Mouse (Mus musculus) neural tube, embryonic 13.5 days (tissue): ENCODE results near the gene Rpl3. TPM values are rescaled to one million over a fixed set of nuclear protein-coding genes. Genes with fewer than 3 reads are reported as not detected.

Experiments used
- ATAC-seq: fragments of 200-750 bp; cut with Nextera tagmentation; 2 replicates; pipeline ENCODE4 v1.8.0; 2017; ENCODE audit warnings: low read depth, mild to moderate bottlenecking, moderate TSS enrichment, moderate library complexity
- H3K27ac ChIP-seq: fragments of 300-500 bp; sonication (generic); replicated peaks from 2 replicates; pipeline ENCODE4 v1.5.1; 2015; ENCODE audit warnings: moderate library complexity, mild to moderate bottlenecking, inconsistent platforms
- H3K27me3 ChIP-seq: fragments of 300-500 bp; sonication (generic); 2 replicates; pipeline ENCODE4 v1.6.1; 2015; ENCODE audit warnings: mild to moderate bottlenecking, inconsistent platforms
- H3K36me3 ChIP-seq: fragments of 300-500 bp; sonication (generic); 2 replicates; pipeline ENCODE4 v1.6.1; 2015; ENCODE audit warnings: mild to moderate bottlenecking, inconsistent platforms
- H3K4me1 ChIP-seq: fragments of 300-500 bp; sonication (generic); replicated peaks from 2 replicates; pipeline ENCODE4 v1.6.1; 2015; ENCODE audit warnings: inconsistent platforms
- H3K4me2 ChIP-seq: fragments of 300-500 bp; sonication (generic); 2 replicates; pipeline ENCODE4 v1.6.1; 2015; ENCODE audit warnings: inconsistent platforms, mild to moderate bottlenecking, moderate library complexity
- H3K4me3 ChIP-seq: fragments of 300-500 bp; sonication (generic); 2 replicates; pipeline ENCODE4 v1.5.1; 2015; ENCODE audit warnings: mild to moderate bottlenecking, inconsistent platforms
- H3K9ac ChIP-seq: fragments of 300-500 bp; sonication (generic); 2 replicates; pipeline ENCODE4 v1.6.1; 2015; ENCODE audit warnings: moderate library complexity, mild to moderate bottlenecking, inconsistent platforms
- H3K9me3 ChIP-seq: fragments of 300-500 bp; sonication (generic); 2 replicates; pipeline ENCODE4 v1.6.1; 2016; ENCODE audit warnings: inconsistent platforms
- WGBS: fragments of 180-500 bp; shearing (Covaris S2); methylation state at CpG from one replicate; pipeline ENCODE4 v1.1.7; 2015; 5-methylcytosine and 5-hydroxymethylcytosine counted together
- polyA plus RNA-seq: library from polyadenylated mRNA; unstranded; fragments of >200 nt; fragmentation: Nextera tagmentation; extraction: Ambion mirVana; gene quantifications from 2 replicates; pipeline ENCODE4 v1.2.1, GENCODE M21; 2015

Rpl3 gene
- polyA plus RNA-seq, 1 experiment from 2014 or later: 620 TPM

DNA sequence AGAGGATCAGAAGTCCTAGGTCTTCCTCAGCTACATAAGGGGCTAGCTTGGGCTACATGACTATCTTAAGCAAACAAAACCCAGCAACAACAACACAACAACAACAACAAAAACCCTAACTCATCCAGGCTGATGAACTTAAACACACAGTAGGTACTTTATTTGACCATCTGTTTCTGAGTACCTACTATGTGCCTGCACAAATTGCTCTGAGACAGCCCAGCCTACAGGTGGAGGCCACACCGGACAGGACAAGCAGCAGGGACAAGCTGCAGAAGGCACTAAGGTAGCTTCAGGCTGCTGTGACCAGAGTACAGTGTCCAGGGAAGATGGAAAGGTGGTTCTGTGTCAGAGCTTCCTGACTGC lies 18.4 kb downstream of the Rpl3 start:
- Histone ChIP-seq H3K4me3 (no peak overlapping the region), H3K27ac (no peak overlapping the region), H3K36me3 (peaks cover 14% of the 10 kb centered on the region), H3K9ac (no peak overlapping the region), H3K4me2 (no peak overlapping the region), H3K4me1 (no peaks in the 10 kb centered on the region; the same call in 1 of the 2 replicates), H3K27me3 (no peaks in the 10 kb centered on the region), H3K9me3 (no peaks in the 10 kb centered on the region)
- no peak for ATAC-seq
- WGBS: 98% methylated on average over 1 of the region's 1 CpGs

DNA sequence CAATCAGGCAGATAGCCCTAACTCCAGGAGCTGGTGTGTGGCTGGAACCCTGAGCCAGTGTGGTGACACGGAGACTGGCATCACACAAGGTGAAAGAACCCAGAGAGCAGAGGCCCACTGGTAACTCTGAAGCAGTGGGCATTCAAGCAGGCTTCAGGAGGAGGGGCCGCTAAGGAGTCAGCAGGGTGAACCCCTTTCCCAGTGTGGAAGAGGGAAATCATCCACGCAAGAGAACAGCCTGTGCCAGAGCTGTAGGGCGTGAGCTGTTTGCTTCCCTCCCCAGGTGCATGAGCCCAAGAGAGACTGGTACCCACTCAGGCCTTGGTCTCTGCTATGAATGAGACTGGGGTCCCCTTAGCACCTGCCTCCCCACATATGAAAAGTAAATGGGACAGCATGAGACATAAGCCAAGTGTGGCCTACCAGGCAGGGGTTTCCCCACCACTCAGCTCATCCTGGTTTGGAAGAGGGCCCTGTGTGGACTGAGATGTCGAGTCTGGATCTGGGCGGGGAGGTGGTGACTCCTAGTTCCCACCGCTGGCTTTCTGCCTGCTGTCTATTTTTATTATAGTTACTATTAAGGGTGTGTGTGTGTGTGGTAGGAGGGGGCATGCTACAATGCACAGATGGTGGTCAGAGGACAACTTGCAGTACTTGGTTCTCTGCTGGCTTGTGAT lies 19.0 kb downstream of the Rpl3 start:
- Histone ChIP-seq H3K4me2 (no peak overlapping the region), H3K9ac (no peak overlapping the region), H3K27ac (no peak overlapping the region), H3K36me3 (peaks cover 9% of the 10 kb centered on the region), H3K4me3 (no peak overlapping the region), H3K27me3 (no peaks in the 10 kb centered on the region), H3K9me3 (no peaks in the 10 kb centered on the region), H3K4me1 (no peaks in the 10 kb centered on the region; the same call in 1 of the 2 replicates)
- no peak for ATAC-seq
- WGBS: 80% methylated on average over 7 of the region's 7 CpGs

DNA sequence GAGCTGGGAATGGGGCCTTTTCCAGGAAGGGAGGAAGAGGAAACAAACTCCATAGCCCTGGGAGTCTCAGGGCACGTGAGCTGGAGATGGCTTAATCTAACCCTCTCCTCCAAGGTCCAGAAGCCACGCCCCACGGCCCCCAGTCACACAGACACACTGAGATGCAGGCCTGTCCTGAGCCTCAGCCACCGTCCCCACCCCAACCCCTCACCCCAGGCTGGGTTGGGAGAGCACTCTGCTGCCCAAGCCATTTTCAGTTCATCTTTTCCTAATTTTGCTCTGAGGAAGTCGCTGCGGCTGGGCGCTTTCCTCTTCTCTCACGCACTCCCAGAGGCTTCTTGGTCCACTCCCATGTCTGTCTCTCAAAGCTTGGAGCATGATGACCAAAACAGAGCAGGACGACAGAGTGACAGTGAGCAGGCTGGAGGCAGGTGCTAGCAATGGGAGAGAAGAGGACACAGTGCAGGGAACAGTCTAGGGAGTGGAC lies 19.7 kb downstream of the Rpl3 start:
- 47% methylated on average over 9 of the region's 9 CpGs for WGBS

DNA sequence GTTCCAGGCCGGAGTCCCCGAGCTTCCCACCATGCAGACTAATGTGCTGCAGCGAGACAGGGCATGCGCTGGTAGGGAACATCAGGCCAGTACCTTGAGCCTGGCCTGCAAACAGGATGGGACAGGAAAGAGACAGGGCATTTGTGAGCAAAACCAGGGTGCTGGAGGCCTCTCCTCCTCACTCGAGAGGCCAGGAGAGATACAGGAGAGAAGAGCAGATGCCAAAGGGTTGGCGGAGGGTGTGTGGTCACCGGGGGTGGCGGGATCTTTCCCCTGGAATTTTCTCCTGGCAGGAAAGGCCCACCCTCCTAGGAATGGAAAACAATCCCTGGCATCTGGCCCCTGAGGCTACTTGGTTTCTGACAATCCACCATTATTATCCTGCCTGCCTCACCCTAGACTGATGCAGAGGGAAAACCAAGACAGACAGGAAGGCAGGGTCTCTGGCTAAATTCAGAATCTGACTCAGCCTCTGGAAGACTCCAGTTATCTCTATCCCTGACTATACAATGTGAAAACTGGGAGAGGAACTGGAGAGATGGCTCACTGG lies 21.5 kb downstream of the Rpl3 start:
- no peak overlapping the region for H3K4me3 ChIP-seq
- ATAC-seq: no peak
- peaks cover 3% of the 10 kb centered on the region; the same call in 1 of the 2 replicates for H3K4me1 ChIP-seq
- no peaks in the 10 kb centered on the region for H3K9me3 ChIP-seq
- H3K4me2 ChIP-seq: no peak overlapping the region
- no peaks in the 10 kb centered on the region for H3K36me3 ChIP-seq
- no peak overlapping the region for H3K27ac ChIP-seq
- H3K27me3 ChIP-seq: no peaks in the 10 kb centered on the region
- 65% methylated on average over 8 of the region's 8 CpGs for WGBS
- H3K9ac ChIP-seq: no peak overlapping the region

More for the DNA sequence above, 19.7 kb downstream of the Rpl3 start:
- Histone ChIP-seq H3K27ac (no peak overlapping the region), H3K27me3 (no peaks in the 10 kb centered on the region), H3K4me2 (no peak overlapping the region), H3K4me3 (no peak overlapping the region), H3K4me1 (peaks cover 3% of the 10 kb centered on the region; the same call in 1 of the 2 replicates), H3K9me3 (no peaks in the 10 kb centered on the region), H3K36me3 (peaks cover 2% of the 10 kb centered on the region), H3K9ac (no peak overlapping the region)
- ATAC-seq: no peak

DNA sequence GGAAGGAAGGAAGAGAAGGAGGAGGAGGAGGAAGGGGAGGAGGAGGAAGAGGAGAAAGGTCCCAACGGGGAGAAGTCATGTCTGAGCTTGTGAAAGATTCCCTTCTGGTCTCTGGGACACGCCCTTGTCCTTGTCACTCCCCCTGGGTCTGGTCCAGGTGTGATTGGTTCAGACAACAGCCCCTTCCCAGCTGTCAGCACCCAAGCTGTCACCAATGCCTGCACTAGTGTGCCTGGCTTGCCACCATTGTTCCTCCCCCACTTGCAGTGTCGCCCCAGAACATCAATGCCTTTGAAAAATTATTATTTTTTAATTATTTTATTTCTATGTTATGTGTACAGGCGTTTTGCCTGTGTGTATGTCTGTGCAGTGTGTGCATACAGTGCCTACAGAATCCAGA lies 22.5 kb downstream of the Rpl3 start:
- ATAC-seq: no peak
- no peak overlapping the region for H3K9ac ChIP-seq
- no peak overlapping the region for H3K4me3 ChIP-seq
- H3K4me2 ChIP-seq: no peak overlapping the region
- no peaks in the 10 kb centered on the region for H3K36me3 ChIP-seq
- no peaks in the 10 kb centered on the region for H3K9me3 ChIP-seq
- H3K27me3 ChIP-seq: no peaks in the 10 kb centered on the region
- H3K4me1 ChIP-seq: peaks cover 3% of the 10 kb centered on the region; the same call in 1 of the 2 replicates
- WGBS: 67% methylated on average over 4 of the region's 4 CpGs
- H3K27ac ChIP-seq: no peak overlapping the region

DNA sequence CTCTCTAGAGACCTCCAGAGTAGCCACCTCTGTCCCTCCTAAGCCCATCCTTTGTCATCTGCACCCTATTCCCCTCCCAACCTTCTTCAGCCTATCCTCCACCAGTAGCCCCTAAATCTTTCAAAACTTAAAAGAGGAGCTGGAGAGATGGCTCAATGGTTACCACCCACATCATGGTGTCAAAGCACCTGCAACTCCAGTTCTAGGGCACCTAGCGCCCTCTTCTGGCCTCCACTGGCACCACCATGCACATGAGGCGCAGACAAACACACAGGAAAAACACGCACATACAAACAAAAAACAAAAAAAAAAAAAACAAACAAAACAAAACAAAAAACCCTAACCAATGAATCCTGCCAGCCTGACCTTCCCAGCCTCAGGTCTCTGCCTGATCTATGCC lies 25.1 kb downstream of the Rpl3 start:
- Histone ChIP-seq H3K9me3 (no peaks in the 10 kb centered on the region), H3K36me3 (no peaks in the 10 kb centered on the region), H3K4me1 (peaks cover 8% of the 10 kb centered on the region; the same call in 1 of the 2 replicates), H3K4me3 (no peak overlapping the region), H3K4me2 (no peak overlapping the region), H3K27me3 (peaks cover 3% of the 10 kb centered on the region; the same call in 1 of the 2 replicates), H3K9ac (no peak overlapping the region), H3K27ac (no peak overlapping the region)
- WGBS: 59% methylated on average over 3 of the region's 3 CpGs
- no peak for ATAC-seq

DNA sequence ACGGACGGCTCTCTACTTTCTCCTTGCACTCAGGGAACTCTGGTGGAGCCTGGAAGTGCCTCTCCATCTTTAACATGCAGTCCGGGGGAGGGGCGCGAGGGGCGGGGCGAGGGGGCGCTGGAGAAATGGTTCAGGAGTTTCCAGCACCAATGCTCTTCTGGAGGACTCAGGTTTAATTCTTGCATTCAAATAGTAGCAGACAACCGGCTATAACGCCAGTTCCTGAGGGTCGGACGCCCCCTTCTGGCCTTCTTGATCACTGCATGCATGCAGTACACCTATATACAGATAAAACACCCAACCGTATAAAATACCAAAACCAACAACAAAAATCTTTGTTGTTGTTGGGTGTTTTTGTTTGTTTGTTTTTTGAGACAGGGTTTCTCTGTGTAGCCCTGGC lies 26.3 kb downstream of the Rpl3 start:
- no peak overlapping the region for H3K27ac ChIP-seq
- H3K9ac ChIP-seq: no peak overlapping the region
- H3K4me3 ChIP-seq: no peak overlapping the region
- peaks cover 3% of the 10 kb centered on the region; the same call in 1 of the 2 replicates for H3K27me3 ChIP-seq
- H3K9me3 ChIP-seq: no peaks in the 10 kb centered on the region
- peaks cover 8% of the 10 kb centered on the region; the same call in 1 of the 2 replicates for H3K4me1 ChIP-seq
- H3K36me3 ChIP-seq: no peaks in the 10 kb centered on the region
- no peak for ATAC-seq
- H3K4me2 ChIP-seq: no peak overlapping the region
- WGBS: 16% methylated on average over 13 of the region's 13 CpGs

DNA sequence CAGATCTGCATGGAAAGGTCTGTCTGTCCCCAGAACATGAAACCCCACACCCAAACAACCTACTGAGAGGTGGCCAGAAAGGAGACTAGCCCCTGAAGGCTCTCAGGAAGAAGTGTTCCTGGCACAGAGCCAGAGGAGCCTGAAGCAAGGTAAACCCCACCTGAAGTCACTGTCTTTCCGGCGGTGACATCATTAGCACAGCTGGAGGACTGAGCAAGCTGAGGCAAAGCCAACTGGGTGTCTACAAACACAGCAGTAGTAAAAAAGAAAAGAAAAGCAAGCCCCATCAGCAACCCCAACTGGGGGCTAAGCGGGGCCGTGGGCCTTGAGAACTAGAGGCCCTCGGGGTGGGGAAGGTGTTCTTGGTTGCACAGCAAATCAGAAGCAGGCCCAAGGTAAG lies 26.7 kb downstream of the Rpl3 start:
- ATAC-seq: no peak
- Histone ChIP-seq H3K9me3 (no peaks in the 10 kb centered on the region), H3K4me1 (0 out of 2 replicates have a peak, but pooled peaks cover 8% of the 10 kb centered on the region), H3K9ac (no peak overlapping the region), H3K36me3 (no peaks in the 10 kb centered on the region), H3K4me3 (no peak overlapping the region), H3K4me2 (no peak overlapping the region), H3K27ac (no peak overlapping the region), H3K27me3 (peaks cover 3% of the 10 kb centered on the region; the same call in 1 of the 2 replicates)
- WGBS: 70% methylated on average over 5 of the region's 5 CpGs

DNA sequence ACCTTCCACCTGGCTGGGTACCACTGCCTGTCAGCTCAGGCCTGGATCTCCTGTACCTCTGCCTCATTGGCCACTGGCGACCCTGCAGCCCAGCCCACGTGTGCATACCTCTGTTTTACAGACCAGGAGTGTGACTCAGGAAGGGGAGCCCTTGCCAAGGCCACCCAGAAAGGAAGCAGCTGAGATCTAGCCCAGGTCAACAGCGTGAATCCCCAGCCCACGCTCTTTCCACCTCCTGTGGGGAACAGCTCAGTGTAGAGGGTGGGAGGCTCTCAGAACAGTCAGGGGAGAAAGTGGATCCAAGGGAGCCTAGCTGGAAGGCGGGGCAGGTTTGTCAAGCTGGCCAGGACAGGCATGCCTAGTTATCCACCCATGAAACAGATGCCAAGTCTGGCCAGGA lies 28.8 kb downstream of the Rpl3 start:
- Histone ChIP-seq H3K4me3 (no peak overlapping the region), H3K4me1 (0 out of 2 replicates have a peak, but pooled peaks cover 8% of the 10 kb centered on the region), H3K4me2 (no peak overlapping the region), H3K9me3 (no peaks in the 10 kb centered on the region), H3K9ac (no peak overlapping the region), H3K27me3 (peaks cover 3% of the 10 kb centered on the region; the same call in 1 of the 2 replicates), H3K27ac (no peak overlapping the region), H3K36me3 (no peaks in the 10 kb centered on the region)
- 42% methylated on average over 5 of the region's 5 CpGs for WGBS
- ATAC-seq: no peak

DNA sequence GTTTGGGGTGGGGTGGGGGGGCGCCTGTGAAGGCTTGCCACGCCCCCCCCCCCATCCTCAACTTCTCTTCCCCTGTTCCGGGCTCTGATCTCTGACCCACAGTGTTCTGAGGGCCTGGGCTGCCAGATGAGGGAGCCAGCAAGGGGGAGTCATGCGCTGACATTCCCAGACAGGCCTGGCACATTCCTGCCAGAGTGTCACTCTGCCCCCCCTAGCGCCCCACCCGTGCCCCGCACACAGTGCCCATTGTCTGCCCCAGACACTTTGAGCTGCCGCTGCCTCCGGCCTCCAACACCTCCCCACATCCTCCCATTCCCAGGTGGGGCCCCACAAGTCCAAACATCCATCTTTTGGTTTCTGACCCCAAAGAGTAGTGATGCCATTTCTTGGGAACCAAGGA lies 29.3 kb downstream of the Rpl3 start:
- 79% methylated on average over 6 of the region's 9 CpGs for WGBS
- 0 out of 2 replicates have a peak, but pooled peaks cover 7% of the 10 kb centered on the region for H3K4me1 ChIP-seq
- H3K27me3 ChIP-seq: peaks cover 3% of the 10 kb centered on the region; the same call in 1 of the 2 replicates
- no peak overlapping the region for H3K4me3 ChIP-seq
- no peak overlapping the region for H3K9ac ChIP-seq
- no peak overlapping the region for H3K27ac ChIP-seq
- no peak overlapping the region for H3K4me2 ChIP-seq
- H3K36me3 ChIP-seq: no peaks in the 10 kb centered on the region
- ATAC-seq: no peak
- no peaks in the 10 kb centered on the region for H3K9me3 ChIP-seq

DNA sequence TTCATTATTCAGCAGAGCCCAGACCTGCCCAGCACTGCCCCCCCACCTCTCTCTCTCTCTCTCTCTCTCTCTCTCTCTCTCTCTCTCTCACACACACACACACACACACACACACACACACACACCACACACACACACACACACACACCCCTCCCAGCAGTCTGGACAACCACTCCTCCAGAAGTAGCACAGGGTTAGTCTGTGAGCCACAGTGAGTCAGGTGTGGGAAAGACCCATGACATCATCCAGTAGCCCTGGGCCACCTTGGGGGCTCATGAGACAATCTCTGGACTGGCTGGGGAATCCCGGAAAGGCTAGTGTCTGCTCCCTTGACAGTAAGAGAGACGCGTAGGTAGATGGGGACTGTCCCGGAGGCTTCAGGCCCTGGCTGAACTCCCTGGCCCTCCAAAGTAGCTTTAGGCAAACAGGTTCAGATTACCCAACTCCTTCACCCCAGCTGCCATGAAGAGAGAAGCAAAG lies 30.6 kb downstream of the Rpl3 start:
- H3K27ac ChIP-seq: no peak overlapping the region
- no peaks in the 10 kb centered on the region for H3K9me3 ChIP-seq
- no peak overlapping the region for H3K4me2 ChIP-seq
- 0 out of 2 replicates have a peak, but pooled peaks cover 5% of the 10 kb centered on the region for H3K4me1 ChIP-seq
- 91% methylated on average over 4 of the region's 4 CpGs for WGBS
- no peak for ATAC-seq
- no peak overlapping the region for H3K4me3 ChIP-seq
- H3K27me3 ChIP-seq: peaks cover 3% of the 10 kb centered on the region; the same call in 1 of the 2 replicates
- H3K9ac ChIP-seq: no peak overlapping the region
- no peaks in the 10 kb centered on the region for H3K36me3 ChIP-seq

DNA sequence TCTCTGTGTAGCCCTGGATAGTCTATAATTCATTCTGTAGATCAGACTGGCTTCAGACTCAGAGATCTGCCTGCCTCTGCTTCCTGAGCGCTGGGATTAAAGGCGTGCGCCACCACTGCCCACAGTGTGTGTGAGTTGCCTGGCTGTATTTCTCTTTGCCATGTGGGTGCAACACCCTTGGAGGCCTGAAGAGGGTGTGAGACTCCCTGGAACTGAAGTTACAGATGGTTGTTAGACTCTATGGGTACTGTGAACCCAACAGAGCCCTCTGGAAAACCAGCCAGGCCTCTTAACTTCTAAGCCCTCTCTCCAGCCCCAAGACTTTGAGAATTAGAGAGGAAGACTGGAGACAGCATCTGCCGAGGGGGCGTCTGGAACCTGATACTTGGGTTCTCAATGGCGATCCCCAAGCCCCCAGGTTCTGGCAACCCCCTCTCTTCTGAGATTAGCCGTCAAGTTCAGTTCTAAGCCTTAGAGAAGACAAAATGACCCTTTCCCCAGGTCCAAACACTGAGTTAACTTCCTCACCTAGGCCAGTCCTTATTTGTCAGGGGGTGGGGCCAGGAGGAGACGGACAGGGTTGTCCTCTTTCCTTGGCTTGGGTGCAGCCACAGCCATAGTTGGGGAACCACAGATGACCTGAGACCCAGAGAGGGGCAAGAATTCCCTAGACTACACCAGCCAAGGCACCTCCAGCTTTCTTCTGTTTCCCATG lies 31.2 kb downstream of the Rpl3 start:
- Histone ChIP-seq H3K27me3 (peaks cover 3% of the 10 kb centered on the region; the same call in 1 of the 2 replicates), H3K9me3 (no peaks in the 10 kb centered on the region), H3K9ac (no peak overlapping the region), H3K27ac (no peak overlapping the region), H3K4me1 (0 out of 2 replicates have a peak, but pooled peaks cover 5% of the 10 kb centered on the region), H3K4me3 (no peak overlapping the region), H3K36me3 (no peaks in the 10 kb centered on the region), H3K4me2 (no peak overlapping the region)
- WGBS: 93% methylated on average over 8 of the region's 8 CpGs
- no peak for ATAC-seq
